Mouse (Mus musculus) frontal cortex, postnatal 14 days (tissue): Measurements from ENCODE around the gene Zzef1.

Experiments used
- DNase-seq, 2 experiments: peaks; one replicate each; pipeline ENCODE4 v3.0.0; 2022; ENCODE audit warnings: low spot score in 2 of 2

Zzef1 gene

GRCm38 (mm10) chr11:72806556-72806955, 10.5 kb downstream of the Zzef1 start:
- no peak for DNase-seq

DNA sequence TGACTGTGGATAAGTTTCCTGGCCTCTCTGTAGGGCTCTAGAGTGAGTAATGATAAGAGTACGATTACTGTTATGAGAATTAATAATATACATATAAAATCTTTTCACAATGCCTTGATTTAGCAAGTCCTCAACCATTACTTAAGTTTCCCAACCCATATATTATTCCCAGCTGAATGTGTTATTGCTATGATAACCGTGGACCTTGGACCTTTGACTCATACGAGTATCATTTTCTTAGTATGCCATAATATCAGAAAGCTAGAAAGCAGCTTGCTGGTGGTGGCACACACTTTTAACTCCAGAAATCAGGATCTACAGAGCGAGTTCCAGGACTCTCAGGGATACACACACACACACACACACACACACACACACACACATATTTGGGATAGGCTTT, 12.0 kb downstream of the Zzef1 start:
- DNase-seq: no peak

- peak in 1 of 2 experiments; percentile 10 for DNase-seq
These were observed 17.7 kb downstream of the Zzef1 start for GRCm38 (mm10) chr11:72813687-72814086.

DNA sequence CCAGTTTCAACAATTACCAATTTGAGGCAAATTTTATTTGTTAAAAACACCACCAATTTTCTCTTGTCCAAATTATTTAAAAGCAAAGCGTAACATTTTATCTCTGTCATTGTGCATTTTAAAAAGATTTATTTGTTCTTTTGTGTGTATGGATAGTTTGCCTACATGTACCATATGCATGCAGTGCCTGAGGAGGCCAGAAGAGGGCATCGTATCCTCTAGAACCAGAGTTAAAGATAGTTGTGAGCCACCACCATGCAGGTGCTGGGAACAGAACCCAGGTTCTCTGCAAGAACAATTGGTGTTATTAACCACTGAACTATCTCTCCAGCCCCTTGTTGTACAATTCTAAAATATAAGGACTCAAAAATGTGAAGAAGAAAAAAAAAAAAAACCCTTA, 18.2 kb downstream of the Zzef1 start:
- no peak for DNase-seq

GRCm38 (mm10) chr11:72816859-72817258, 20.8 kb downstream of the Zzef1 start:
- no peak for DNase-seq

GRCm38 (mm10) chr11:72818067-72818466, 22.0 kb downstream of the Zzef1 start:
- DNase-seq: no peak

DNA sequence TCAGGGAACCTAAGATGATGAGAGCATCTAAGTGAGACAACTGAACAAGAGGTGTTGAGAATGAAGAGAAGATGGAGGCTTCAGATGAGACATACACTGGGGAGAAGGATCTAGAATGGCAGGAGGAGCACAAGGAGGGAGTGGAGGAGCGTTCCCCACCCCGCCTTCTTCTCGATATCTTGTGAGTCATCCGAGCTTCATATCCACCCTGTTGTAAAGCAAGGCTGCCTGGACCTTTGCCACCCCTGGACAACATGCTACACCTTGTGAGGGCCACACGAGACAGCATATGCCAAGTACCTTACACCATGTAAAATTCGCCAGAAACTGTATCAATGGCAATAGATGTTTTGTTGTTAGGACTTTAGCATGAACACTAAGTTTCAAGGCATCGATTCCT, 25.0 kb downstream of the Zzef1 start:
- DNase-seq: no peak

DNA sequence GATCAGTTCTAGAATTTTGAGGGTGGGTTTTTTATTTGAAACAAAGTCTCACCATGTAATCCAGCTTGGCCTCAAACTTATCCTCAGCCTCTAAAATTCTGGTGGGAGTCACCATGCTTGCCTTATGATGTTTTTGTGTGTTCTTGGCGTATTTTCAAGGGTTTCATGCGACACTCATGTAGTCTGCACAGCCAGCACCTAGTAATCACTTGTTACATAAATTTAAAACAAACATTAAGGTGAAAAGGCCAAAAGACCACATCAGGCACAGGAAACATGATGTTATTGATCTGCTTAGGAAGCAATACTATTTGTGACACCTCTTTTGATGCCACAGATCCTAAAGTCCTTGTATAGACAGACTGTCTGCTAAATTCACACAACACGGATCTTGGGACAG, 33.8 kb downstream of the Zzef1 start:
- DNase-seq: no peak

GRCm38 (mm10) chr11:72842731-72843130, 46.7 kb downstream of the Zzef1 start:
- DNase-seq: no peak

GRCm38 (mm10) chr11:72843576-72843975, 47.5 kb downstream of the Zzef1 start:
- DNase-seq: no peak

DNA sequence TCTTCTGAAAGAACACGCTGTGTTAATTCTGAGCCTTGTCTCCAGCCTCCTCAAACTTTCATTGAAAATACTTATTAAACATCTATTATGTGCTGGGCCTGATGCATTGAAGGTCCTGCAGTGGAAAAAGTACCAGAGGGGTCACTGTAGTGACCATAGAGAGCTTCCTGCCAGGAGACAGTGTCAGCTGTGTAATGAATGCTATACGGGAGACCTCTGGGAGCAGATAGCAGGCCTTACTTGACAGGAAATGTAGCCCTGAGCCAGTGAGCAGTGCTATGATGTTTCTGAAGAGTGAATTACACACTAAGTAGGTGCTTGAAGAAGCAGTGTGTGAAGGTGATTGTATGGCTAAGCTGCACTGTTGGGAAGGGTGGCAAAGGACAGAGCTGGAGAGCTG, 49.5 kb downstream of the Zzef1 start:
- DNase-seq: no peak

GRCm38 (mm10) chr11:72846685-72847084, 50.7 kb downstream of the Zzef1 start:
- no peak for DNase-seq

DNA sequence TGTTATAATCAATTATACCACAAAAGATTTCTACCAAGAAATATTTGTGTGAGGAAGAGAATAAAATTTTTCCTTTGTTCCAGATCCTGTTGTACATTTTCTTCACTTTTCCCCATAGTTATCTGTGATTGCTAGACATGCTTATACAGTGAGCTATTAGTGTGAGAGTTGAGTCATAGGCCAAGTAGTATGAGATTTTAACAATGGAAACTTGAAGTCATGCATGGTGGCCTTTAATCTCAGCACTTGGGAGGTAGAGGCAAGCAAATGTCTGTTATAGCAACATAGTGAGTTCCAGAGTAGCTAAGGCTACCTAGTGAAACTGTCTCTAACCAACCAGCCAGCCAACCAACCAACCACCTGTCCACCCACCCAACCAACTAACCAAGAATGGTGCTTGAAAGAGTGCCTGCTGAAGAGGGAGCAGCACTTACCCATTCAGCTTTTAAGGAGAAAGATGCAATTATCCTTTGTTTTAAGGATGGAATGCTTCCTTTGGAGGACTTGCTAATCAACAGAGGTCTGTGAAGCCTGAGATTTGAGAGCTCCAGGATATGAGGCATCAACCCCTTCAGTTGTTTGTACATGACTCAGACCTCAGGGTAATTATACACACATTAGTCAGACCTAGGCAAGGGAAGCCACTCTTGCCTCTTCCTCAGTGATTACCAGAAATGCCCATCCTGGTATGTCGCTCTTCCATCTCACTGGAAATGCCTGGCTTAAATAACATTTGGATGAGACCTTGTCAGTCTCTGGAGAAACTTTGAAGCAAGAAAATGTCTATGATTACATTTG, 52.0 kb downstream of the Zzef1 start:
- no peak for DNase-seq

GRCm38 (mm10) chr11:72850419-72851131, 54.5 kb downstream of the Zzef1 start:
- no peak for DNase-seq

GRCm38 (mm10) chr11:72851214-72851613, 55.2 kb downstream of the Zzef1 start:
- DNase-seq: no peak

DNA sequence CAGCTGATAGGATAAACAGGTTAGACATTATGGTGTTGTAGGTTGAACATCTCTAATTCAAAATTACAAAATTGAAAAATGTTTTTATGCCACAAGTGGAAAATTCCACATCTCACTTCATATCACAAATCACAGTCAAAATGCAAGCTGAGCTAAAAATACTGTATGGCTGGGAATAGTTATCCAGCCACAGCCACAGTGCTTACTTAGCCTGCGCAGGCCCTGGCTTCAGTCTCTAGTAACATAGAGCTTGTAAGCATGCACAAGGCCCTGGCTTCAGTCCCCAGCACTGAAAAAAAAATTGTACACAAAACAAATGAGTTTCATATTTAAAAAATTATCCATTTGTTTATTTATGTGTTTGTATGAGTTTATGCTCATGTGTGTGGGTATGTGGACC, 56.1 kb downstream of the Zzef1 start:
- DNase-seq: no peak

DNA sequence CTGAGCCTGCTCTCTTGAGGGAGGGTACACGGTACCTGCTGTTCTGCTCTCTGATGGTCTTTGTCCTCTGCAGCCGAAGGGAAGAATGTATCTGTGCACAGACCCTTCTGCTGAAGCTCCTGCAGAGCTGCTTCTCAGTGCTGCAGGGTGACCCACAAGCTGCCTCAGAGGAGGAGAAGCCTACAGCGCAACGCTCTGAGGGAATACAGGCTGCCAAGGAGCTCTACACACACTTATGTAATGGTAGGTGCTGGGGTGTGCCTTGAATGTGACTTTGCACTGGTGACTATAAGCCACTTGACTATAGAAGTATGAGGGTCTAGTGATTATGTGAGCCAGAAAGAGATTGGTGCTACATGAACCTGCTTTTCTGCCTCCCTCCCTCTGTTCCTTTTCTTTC, 57.1 kb downstream of the Zzef1 start:
- DNase-seq: no peak

DNA sequence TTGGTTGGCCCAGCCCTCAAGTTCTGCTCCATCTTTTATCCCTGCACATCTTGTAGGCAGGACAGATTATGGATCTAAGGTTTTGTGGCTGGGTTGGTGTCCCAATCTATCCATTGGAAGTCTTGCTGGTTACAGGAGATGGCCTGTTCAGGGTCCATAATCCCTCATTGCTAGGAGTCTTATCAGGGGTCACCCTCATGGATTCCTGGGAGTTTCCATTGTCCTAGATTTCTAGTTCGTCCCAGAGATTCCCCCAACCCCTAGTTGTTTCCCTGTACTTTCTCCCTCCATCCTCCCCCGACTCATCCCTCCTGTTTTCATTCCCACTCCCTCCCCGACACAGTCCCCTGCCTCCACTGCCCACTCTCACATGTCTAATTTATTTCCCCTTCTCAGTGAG, 58.2 kb downstream of the Zzef1 start:
- DNase-seq: no peak

- DNase-seq: no peak
These were observed 60.7 kb downstream of the Zzef1 start for GRCm38 (mm10) chr11:72856764-72857163.

GRCm38 (mm10) chr11:72861236-72861635, 65.2 kb downstream of the Zzef1 start:
- DNase-seq: no peak

DNA sequence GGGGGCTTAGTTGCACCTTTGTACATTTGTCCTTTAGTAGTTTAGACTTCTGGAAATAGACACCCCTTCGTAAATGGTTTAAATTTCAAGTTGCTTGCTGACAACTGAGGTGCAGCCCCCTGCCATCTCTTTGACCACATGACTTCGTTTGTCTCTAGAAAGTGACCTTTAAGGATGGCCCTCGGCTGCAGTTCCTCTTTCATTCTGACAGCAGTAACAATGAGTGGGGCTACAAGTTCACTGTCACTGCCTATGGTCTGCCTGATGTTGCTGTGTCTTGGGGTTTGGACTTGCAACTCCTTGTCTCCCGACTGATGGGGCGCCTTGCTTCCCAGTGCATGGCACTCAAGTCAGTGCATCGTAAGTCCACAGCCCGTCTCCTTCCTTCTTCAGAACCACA, 70.4 kb downstream of the Zzef1 start:
- DNase-seq: no peak

GRCm38 (mm10) chr11:72872061-72872460, 76.0 kb downstream of the Zzef1 start:
- DNase-seq: no peak

DNA sequence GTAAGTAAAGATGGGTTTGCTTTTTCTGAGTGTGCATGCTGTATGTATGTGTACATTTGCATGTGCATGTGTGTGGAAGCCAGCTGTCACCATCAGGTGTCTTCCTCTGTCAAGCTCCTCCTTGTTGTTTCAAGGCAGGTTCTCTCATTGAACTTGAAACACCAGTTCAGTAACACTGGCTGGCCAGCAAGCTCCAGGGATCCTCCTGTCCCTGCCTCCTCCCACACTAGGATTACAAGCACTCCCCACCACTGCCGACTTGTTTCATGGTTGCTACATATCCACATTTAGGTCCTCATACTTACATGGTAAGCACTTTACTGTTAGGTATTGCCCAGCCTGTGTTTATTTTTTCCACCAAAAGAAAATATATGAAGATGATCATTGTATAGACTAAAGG, 96.6 kb downstream of the Zzef1 start:
- DNase-seq: no peak
